Mouse (Mus musculus) neural tube, embryonic 13.5 days (tissue): ENCODE measurements around the gene Ddx52. TPM values are rescaled to one million over a fixed set of nuclear protein-coding genes. Genes with fewer than 3 reads are reported as not detected.

ENCODE experiments used
- ATAC-seq: fragments of 200-750 bp; cut with Nextera tagmentation; 2 replicates; pipeline ENCODE4 v1.8.0; 2017; ENCODE audit warnings: low read depth, mild to moderate bottlenecking, moderate TSS enrichment, moderate library complexity
- H3K27ac ChIP-seq: fragments of 300-500 bp; sonication (generic); replicated peaks from 2 replicates; pipeline ENCODE4 v1.5.1; 2015; ENCODE audit warnings: moderate library complexity, mild to moderate bottlenecking, inconsistent platforms
- H3K27me3 ChIP-seq: fragments of 300-500 bp; sonication (generic); 2 replicates; pipeline ENCODE4 v1.6.1; 2015; ENCODE audit warnings: mild to moderate bottlenecking, inconsistent platforms
- H3K36me3 ChIP-seq: fragments of 300-500 bp; sonication (generic); 2 replicates; pipeline ENCODE4 v1.6.1; 2015; ENCODE audit warnings: mild to moderate bottlenecking, inconsistent platforms
- H3K4me1 ChIP-seq: fragments of 300-500 bp; sonication (generic); replicated peaks from 2 replicates; pipeline ENCODE4 v1.6.1; 2015; ENCODE audit warnings: inconsistent platforms
- H3K4me2 ChIP-seq: fragments of 300-500 bp; sonication (generic); 2 replicates; pipeline ENCODE4 v1.6.1; 2015; ENCODE audit warnings: inconsistent platforms, mild to moderate bottlenecking, moderate library complexity
- H3K4me3 ChIP-seq: fragments of 300-500 bp; sonication (generic); 2 replicates; pipeline ENCODE4 v1.5.1; 2015; ENCODE audit warnings: mild to moderate bottlenecking, inconsistent platforms
- H3K9ac ChIP-seq: fragments of 300-500 bp; sonication (generic); 2 replicates; pipeline ENCODE4 v1.6.1; 2015; ENCODE audit warnings: moderate library complexity, mild to moderate bottlenecking, inconsistent platforms
- H3K9me3 ChIP-seq: fragments of 300-500 bp; sonication (generic); 2 replicates; pipeline ENCODE4 v1.6.1; 2016; ENCODE audit warnings: inconsistent platforms
- WGBS: fragments of 180-500 bp; shearing (Covaris S2); methylation state at CpG from one replicate; pipeline ENCODE4 v1.1.7; 2015; 5-methylcytosine and 5-hydroxymethylcytosine counted together
- polyA plus RNA-seq: library from polyadenylated mRNA; unstranded; fragments of >200 nt; fragmentation: Nextera tagmentation; extraction: Ambion mirVana; gene quantifications from 2 replicates; pipeline ENCODE4 v1.2.1, GENCODE M21; 2015

The Ddx52 gene
- polyA plus RNA-seq, 1 experiment from 2014 or later, result 27.7 TPM

DNA sequence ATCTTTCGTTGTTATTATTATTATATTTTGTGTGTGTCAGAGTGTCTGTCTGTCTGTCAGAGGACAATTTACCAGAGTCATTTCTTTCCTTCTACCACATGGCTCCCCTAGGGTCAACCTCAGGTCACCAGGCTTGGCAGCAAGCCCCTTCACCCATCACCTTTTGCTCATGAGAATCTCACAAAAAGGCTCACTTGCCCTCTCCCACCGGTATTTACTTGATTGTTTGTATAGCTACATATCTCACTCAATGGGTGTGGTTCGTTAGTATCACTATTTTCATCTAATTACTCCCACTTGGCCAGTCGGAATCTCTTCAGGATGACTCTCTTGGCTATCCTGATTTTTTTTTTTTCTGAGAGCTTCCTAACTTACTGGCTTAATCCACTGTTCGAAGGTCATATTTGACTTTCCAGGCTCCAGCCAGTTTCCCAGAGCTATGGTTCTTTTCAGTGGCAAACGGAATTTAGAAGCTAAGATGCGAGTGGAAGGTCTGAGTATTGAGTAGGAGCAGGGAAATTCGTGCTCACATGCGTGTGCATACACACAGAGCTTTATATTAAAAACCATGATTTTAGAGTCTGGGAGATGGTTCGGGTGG lies 9.3 kb upstream of the Ddx52 start:
- Histone ChIP-seq H3K36me3 (no peaks in the 10 kb centered on the region), H3K4me1 (no peaks in the 10 kb centered on the region), H3K27ac (no peak overlapping the region), H3K4me3 (no peak overlapping the region), H3K9me3 (no peaks in the 10 kb centered on the region), H3K27me3 (no peaks in the 10 kb centered on the region), H3K9ac (no peak overlapping the region), H3K4me2 (no peak overlapping the region)
- 87% methylated on average over 10 of the region's 10 CpGs for WGBS
- ATAC-seq, result no peak

DNA sequence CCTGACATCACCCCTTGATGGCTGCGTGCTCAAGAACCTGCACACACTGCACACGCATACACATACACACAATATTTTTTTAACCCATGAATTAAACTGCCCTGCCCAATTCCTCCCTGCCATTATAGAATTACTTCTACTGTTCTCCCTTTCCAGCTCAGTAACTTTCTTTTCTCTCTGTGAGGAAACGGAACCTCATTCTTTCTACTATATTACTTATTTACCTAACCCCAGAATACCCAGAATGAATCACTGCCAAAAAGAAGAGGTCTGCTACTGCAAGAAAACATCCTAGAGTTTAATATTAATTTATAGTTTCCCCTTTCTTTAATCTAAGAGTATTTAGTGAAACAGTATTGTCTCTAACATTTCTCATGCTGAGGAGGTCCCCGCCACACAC lies 8.5 kb upstream of the Ddx52 start:
- ATAC-seq, result no peak
- Histone ChIP-seq H3K27me3 (no peaks in the 10 kb centered on the region), H3K4me2 (no peak overlapping the region), H3K9me3 (no peaks in the 10 kb centered on the region), H3K4me1 (no peaks in the 10 kb centered on the region), H3K27ac (no peak overlapping the region), H3K4me3 (no peak overlapping the region), H3K9ac (no peak overlapping the region), H3K36me3 (no peaks in the 10 kb centered on the region)
- WGBS, result 88% methylated on average over 4 of the region's 4 CpGs

DNA sequence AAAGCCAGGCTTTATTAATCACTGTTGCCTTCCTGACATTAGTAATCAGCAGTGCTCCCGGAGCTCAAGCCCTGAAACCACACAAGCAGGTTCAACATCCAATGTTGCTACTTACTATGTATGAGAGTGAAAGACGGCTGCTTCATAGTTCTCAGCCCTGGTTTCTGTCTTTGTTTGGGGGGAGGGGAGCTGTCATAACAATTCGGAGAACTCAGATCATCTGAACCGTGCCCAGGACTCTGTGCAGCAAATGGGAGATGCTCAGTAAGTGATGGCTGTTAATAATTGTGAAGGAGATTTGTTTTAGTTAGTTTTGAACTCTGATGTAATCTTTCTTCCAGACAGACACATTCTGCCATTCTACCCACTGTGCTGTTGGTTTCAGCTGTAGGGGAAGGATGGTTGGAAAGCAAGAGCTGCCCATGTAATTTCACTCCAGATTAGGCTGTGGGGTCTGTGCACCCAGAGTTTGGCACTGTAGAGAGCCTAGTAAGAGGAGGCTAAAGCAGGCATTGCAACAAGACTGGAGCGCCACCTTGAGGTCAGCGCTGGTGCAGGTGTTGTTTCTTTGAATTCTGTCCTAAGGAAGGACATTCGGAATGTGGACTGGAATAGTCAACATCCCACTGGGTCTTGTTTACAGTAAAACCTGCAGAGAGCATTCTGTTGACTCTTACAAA lies 5.7 kb upstream of the Ddx52 start:
- 28% methylated on average over 7 of the region's 7 CpGs for WGBS
- ATAC-seq, result 0 out of 2 replicates have a peak, but pooled peaks have one; percentile 36
- H3K36me3 ChIP-seq, result no peaks in the 10 kb centered on the region

DNA sequence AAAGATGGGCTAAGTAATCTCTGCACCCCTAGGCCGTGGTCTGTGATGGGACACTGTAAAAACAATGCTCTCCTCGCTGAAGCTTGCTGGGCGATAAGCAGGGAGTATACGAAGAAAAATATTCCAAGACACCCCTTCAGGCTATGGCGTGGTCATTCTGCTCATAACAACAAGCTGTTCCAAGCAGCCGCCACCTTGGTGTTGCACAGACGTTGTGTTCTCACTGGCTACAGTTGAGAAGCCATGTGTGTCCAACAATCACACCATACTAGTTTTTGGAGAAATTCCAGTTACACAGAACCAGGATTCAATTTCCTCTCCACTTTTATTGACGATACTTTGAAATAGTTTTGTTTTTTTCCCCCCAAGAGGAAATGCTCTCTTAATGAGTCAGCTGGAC lies 3.3 kb upstream of the Ddx52 start:
- Histone ChIP-seq H3K4me2 (no peak overlapping the region), H3K36me3 (0 out of 2 replicates have a peak, but pooled peaks cover under 1% of the 10 kb centered on the region), H3K9me3 (no peaks in the 10 kb centered on the region), H3K9ac (no peak overlapping the region), H3K27ac (no peak overlapping the region), H3K4me1 (peaks cover 16% of the 10 kb centered on the region), H3K27me3 (peaks cover 7% of the 10 kb centered on the region), H3K4me3 (no peak overlapping the region)
- WGBS, result 86% methylated on average over 8 of the region's 8 CpGs
- no peak for ATAC-seq

More for the DNA sequence above, 5.7 kb upstream of the Ddx52 start:
- H3K9me3 ChIP-seq, result no peaks in the 10 kb centered on the region
- H3K27ac ChIP-seq, result no peak overlapping the region
- H3K27me3 ChIP-seq, result peaks cover 7% of the 10 kb centered on the region
- no peaks in the 10 kb centered on the region for H3K4me1 ChIP-seq
- no peak overlapping the region for H3K9ac ChIP-seq
- no peak overlapping the region for H3K4me3 ChIP-seq
- no peak overlapping the region for H3K4me2 ChIP-seq

DNA sequence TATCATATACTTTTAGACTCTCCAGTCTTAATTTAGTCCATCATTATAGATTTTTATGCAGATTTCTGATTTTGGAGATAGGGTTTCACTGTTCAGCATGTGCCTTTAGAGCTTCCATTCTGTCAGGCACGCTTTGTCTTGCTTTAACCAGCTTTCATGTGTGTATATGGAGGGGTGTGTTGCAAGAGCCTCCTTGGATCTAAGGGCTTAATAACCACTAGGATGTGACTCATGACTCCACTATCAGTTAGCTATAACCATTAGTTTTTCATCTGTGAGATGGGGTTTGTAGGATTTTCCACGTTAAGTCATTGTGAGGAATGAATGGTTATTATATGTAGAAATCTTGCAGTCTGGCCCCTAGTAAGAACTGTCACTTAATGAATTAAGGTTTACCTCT lies 15.0 kb downstream of the Ddx52 start:
- 92% methylated on average over 2 of the region's 2 CpGs for WGBS
- H3K4me3 ChIP-seq, result no peak overlapping the region
- no peaks in the 10 kb centered on the region for H3K4me1 ChIP-seq
- H3K9ac ChIP-seq, result no peak overlapping the region
- H3K9me3 ChIP-seq, result no peaks in the 10 kb centered on the region
- H3K4me2 ChIP-seq, result no peak overlapping the region
- H3K27ac ChIP-seq, result no peak overlapping the region
- no peak for ATAC-seq
- H3K27me3 ChIP-seq, result no peaks in the 10 kb centered on the region
- peaks cover 96% of the 10 kb centered on the region for H3K36me3 ChIP-seq

DNA sequence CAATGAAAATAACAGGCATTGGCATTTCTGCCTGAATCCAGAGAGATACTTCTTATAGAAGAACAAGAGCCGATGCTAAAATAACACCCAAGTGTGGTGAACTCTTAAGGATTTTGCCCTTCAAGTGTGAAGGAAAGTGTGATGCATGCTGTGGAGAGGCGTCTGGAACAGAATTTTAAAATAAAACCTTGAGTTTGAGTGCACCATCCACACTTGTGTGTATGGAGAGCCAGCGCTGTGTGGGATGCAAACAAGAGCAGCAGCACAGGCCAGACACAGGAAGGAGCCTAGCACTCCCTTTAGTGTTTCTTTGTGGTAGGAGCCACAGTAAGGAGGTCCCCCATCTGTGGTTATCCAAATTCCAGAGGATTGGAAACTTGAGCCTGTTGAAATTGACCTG lies 20.1 kb downstream of the Ddx52 start:
- no peak overlapping the region for H3K4me2 ChIP-seq
- H3K27me3 ChIP-seq, result no peaks in the 10 kb centered on the region
- H3K9ac ChIP-seq, result no peak overlapping the region
- H3K27ac ChIP-seq, result no peak overlapping the region
- no peak for ATAC-seq
- H3K4me3 ChIP-seq, result no peak overlapping the region
- 93% methylated on average over 3 of the region's 3 CpGs for WGBS
- no peaks in the 10 kb centered on the region for H3K9me3 ChIP-seq
- peaks cover 56% of the 10 kb centered on the region for H3K36me3 ChIP-seq
- H3K4me1 ChIP-seq, result peaks cover 22% of the 10 kb centered on the region

DNA sequence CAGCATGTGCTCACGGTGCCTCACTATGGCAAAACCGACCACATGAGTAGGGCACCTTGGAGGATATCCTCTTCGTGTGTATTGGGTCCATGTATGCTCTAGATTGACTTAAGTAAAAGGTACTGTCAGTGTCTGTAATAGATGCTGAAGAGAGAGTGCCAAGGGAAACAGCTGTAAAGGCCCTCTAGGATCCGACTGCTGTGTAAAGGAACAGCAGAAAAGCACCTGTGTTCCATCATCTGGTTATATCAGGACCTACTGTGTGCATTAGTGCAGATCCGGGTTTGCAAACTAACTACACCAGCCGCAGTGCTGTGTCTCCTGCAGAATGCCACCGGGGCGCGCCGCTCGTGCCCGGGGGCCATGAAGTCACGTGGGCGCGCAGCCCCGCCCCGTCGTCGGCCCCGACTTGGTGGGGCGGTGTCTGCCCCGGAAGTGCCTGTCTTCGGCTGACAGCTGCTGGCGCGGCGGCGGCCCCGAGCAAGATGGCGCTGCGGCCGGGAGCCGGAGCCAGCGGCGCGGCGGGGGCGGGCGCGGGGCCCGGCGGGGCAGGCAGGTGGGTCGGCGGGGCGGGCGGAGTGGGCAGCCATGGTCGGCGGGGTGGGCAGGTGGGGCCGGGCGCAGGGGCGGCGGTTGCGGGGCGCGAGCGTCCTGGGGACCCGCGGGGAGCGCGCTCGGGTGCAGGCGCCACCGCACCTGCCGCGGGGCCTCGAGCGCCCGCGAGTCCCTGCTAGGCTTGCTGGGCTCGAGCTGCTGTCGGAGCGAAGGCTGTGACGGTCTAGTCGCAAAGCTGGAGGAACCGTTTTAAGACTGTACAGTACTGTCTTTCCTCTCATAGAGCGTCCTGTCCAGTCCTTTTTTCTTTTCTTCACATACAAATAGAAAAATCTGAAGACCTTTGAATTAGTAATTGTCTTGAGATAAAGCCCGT lies 22.4 kb downstream of the Ddx52 start, which contains the start of gene Synrg:
Gene Synrg (plus strand): TSS at position 438 of the 931 bp plus-strand sequence.
- peak within 1 kb of the TSS; percentile 64 for H3K4me2 ChIP-seq
- H3K27me3 ChIP-seq, result no peaks in the 10 kb centered on the region
- H3K9me3 ChIP-seq, result no peaks in the 10 kb centered on the region
- H3K27ac ChIP-seq, result peak within 1 kb of the TSS; percentile 96
- H3K9ac ChIP-seq, result peak within 1 kb of the TSS; percentile 84
- H3K4me1 ChIP-seq, result peaks cover 29% of the 10 kb centered on the region
- 2% methylated on average over 75 of the region's 76 CpGs for WGBS
- peak; percentile 97 for ATAC-seq
- H3K36me3 ChIP-seq, result peaks cover 45% of the 10 kb centered on the region
- H3K4me3 ChIP-seq, result peak within 1 kb of the TSS; percentile 72

DNA sequence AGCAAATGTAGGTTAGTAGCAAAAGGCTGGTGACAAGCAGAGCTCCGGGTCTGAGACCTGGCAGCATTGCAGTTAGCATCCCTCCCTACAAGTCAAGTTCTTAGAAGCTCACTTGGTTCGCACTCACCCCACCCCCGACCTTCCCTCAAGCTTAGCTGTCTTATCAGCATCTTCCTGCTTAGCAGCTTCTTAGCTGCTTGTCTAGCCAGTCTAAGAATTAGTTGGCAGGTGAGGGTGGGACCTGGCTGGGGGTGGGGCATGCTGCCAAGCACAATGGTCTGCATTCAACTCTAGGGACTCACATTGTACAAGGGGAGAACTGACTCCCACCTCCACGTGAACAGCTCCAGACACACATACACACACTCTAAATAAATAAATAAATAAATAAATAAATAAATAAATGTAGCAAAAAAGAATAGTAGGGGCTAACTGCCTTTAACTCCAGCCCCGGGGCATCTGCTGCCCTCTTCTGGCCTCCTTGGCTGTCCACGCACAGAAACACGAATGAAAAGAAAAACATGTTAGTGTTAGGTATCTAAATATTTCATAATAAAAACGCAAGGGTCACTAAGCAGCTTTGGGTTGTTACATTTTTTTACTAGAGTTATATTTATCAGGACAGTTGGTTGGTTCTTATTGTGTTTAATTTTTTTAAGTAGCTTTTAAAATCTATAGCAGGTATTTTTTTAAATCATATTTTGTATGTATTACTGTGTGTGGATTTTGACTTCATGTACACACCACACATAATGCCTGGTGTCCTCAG lies 25.8 kb downstream of the Ddx52 start:
- Histone ChIP-seq H3K4me1 (peaks cover 29% of the 10 kb centered on the region), H3K9me3 (no peaks in the 10 kb centered on the region), H3K27ac (no peak overlapping the region), H3K9ac (peak overlapping the region; percentile 41; the same call in 1 of the 2 replicates), H3K27me3 (no peaks in the 10 kb centered on the region), H3K4me3 (no peak overlapping the region), H3K4me2 (no peak overlapping the region), H3K36me3 (peaks cover 26% of the 10 kb centered on the region)
- WGBS, result 65% methylated on average over 8 of the region's 8 CpGs
- ATAC-seq, result no peak

DNA sequence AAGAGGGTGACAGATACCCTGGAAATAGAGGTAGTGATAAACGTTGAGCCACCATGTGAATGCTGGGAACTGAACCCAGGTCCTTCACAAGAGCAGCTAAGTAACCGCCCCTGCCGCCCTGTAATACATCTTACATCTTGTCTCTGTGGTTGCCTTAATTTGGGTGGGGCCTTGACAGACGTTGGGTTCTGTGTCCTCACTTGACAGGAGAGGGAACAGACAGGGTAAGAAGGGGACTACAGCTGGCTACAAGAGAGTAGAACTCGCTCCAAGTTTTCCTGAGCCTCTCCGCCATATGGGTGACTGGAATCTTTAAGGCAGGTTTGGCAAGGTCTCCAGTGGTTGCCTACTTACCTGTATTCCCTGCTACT lies 26.3 kb downstream of the Ddx52 start:
- ATAC-seq, result no peak
- no peaks in the 10 kb centered on the region for H3K9me3 ChIP-seq
- WGBS, result 84% methylated on average over 6 of the region's 6 CpGs

DNA sequence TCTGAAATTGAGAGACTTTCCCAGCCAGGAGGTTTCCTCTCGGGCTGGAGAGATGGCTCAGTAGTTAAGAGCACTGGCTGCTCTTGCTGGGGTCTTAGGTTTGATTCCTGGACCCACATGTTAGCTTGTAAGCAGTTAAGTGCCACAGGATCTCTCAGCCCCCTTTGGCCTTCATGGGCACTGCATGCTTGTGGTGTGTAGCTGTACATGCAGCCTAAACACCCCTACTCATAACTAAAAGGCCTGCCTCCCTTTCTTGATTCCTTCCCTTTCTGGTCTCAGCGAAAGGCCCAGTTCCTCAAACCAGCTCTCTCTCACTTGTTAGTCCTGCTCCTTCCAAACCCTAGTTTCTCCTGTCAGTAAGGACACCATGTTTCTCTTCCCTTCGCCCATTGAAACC lies 27.2 kb downstream of the Ddx52 start:
- no peak overlapping the region for H3K4me3 ChIP-seq
- 96% methylated on average over 3 of the region's 3 CpGs for WGBS
- no peak for ATAC-seq
- H3K4me2 ChIP-seq, result no peak overlapping the region
- no peak overlapping the region for H3K9ac ChIP-seq
- H3K9me3 ChIP-seq, result no peaks in the 10 kb centered on the region
- H3K4me1 ChIP-seq, result peaks cover 26% of the 10 kb centered on the region
- H3K36me3 ChIP-seq, result peaks cover 32% of the 10 kb centered on the region
- H3K27ac ChIP-seq, result no peak overlapping the region
- no peaks in the 10 kb centered on the region for H3K27me3 ChIP-seq

More for the DNA sequence above, 26.3 kb downstream of the Ddx52 start:
- Histone ChIP-seq H3K4me2 (no peak overlapping the region), H3K36me3 (peaks cover 29% of the 10 kb centered on the region), H3K27me3 (no peaks in the 10 kb centered on the region), H3K9ac (no peak overlapping the region), H3K27ac (no peak overlapping the region), H3K4me1 (peaks cover 29% of the 10 kb centered on the region), H3K4me3 (no peak overlapping the region)

DNA sequence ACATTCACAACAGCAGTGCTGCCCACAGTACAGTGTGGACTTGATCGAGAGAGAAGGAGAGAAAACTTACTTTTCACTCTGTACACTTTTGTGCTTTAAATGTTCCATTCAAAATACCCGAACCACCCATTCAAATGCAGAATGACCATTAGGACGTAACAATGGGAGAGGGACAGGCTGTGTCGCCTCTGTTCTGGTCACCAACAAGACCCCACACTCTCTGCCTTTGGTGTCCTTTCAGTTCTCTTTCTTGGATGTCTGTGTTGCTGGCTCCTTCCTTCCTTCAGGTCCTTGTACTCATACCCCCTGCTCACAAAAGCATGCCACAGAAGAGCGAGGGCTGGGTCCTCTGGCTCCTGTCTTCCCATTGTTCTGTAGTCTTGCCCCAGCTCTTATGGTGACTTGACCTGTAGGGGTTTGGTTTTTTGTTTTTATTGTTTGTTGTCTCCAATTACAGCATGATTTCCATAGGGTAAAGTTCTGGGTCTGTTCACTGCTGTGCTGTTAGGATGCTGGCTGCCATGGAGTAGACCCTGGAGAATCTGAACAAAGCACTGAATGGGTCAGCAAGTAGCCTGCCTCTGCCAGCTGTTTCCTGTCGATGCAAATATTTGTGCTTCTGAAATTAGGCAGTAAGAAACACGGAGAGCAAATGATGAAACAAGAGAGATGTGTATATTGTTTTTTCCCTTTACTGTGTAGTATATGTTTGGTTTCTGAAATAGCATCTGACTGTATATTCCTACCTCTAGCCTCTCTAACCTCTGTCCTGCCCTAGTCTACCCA lies 32.9 kb downstream of the Ddx52 start:
- 35% methylated on average over 7 of the region's 7 CpGs for WGBS
- Histone ChIP-seq H3K4me2 (no peak overlapping the region), H3K27ac (no peak overlapping the region), H3K27me3 (no peaks in the 10 kb centered on the region), H3K9ac (no peak overlapping the region), H3K36me3 (peaks cover 72% of the 10 kb centered on the region), H3K4me1 (peaks cover 18% of the 10 kb centered on the region), H3K4me3 (no peak overlapping the region), H3K9me3 (no peaks in the 10 kb centered on the region)
- ATAC-seq, result no peak
